Mouse (Mus musculus): ENCODE data around the gene Usp34. TPM values are rescaled to one million over a fixed set of nuclear protein-coding genes. Genes with fewer than 3 reads are reported as not detected.
"Not testable (repeated sequence)": the region's sequence is repeated elsewhere in the genome, so short reads cannot be mapped to it uniquely, and the experiment has no call there.

Usp34 gene
- polyA plus RNA-seq, 1 experiment from 2014 or later, result 49.4 TPM

DNA sequence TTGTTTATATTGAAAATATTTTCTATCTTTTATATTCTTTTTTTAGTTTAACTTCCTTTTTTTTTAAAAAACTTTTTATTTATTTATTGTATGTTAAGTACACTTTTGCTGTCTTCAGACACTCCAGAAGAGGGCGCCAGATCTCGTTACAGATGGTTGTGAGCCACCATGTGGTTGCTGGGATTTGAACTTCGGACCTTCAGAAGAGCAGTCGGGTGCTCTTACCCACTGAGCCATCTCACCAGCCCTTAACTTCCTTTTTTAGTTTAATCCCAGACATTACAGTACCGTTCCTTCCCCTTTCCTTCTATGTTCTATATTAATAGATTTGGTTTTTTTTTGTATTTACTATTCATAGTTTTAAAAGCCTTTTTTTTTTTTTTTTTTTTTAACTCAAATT, 50.5 kb downstream of the Usp34 start:
- ATAC-seq; H3K27me3 ChIP-seq; DNase-seq (ENCODE audit: low read depth, low spot score); in situ Hi-C loops (cut with MboI; ENCODE audit: low pct_unique_long_range_greater_than_20kb): not testable (repeated sequence)
- CTCF ChIA-PET, result interaction anchor here (1.2 to 1.7 kb wide), 2 partner anchors 11 to 21 kb away, joined by 3 to 4 read pairs; no protein-coding TSS in a partner anchor
- POLR2A ChIA-PET, result interaction anchor here (0.6 kb wide), 2 partner anchors 12 to 19 kb away, joined by 3 to 5 read pairs; no protein-coding TSS in a partner anchor
- TF ChIP-seq CTCF (IDR thresholded peaks at IDR 0.05), result peak; percentile 66

DNA sequence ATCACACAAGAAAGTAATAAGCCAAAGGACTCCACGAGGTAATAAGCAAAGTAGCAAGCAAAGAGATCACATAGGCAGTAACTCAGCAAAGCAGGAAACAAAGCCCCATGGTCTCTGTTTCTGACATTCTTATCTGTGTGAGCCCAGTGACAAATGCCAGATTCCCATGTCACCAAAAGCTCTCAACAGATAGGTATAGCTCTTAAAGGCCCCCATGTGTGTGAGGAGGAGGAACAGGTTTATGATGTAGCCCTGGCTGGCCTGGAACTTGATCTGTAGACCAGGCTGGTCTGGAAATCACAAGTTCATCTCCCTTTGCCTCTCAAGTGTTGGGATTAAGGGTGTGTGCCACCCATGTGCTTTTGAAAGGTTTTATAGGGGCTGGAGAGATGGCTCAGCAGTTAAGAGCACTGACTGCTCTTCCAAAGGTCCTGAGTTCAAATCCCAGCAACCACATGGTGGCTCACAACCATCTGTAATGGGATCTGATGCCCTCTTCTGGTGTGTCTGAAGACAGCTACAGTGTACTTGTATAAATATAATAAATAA, 53.1 kb downstream of the Usp34 start:
- DNase-seq (ENCODE audit: low read depth, low spot score); in situ Hi-C loops (cut with MboI; ENCODE audit: low pct_unique_long_range_greater_than_20kb); H3K27me3 ChIP-seq; ATAC-seq; POLR2A ChIA-PET: not testable (repeated sequence)
- CTCF ChIA-PET, result interaction anchor here (1.0 kb wide), 1 partner anchor 372 kb away, joined by 4 read pairs; no protein-coding TSS in a partner anchor

DNA sequence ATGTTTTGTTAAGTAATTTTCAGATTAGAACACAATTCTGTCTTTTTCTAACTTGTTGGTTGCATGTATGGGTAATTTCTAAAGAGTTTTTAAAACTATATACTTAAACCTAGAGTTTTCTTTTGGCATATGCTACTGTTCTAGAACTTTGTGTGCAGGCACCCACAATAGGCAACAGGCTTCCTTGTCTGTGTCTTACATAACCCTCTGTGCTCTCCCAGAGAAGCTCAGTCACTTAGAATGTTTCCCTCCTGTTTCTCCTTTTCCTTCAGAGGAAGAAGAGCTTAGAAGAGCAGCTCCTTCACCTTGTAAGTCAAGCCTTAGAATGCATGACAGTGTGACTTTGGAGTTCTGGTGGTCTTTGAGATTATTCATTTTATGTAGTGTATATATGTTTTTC, 55.6 kb downstream of the Usp34 start:
- TF ChIP-seq CTCF (IDR thresholded peaks at IDR 0.05), result no peak
- no peaks in the 10 kb centered on the region for H3K27me3 ChIP-seq
- DNase-seq (ENCODE audit: low read depth, low spot score), result no peak
- ChIA-PET CTCF (interaction anchor here (0.9 to 2.2 kb wide), 2 partner anchors 10 to 12 kb away, joined by 3 to 5 read pairs; no protein-coding TSS in a partner anchor), POLR2A (interaction anchor here (0.9 kb wide), 1 partner anchor 11 kb away, joined by 3 read pairs; no protein-coding TSS in a partner anchor)
- in situ Hi-C loops (cut with MboI; ENCODE audit: low pct_unique_long_range_greater_than_20kb), result no loop called here
- ATAC-seq, result no peak

DNA sequence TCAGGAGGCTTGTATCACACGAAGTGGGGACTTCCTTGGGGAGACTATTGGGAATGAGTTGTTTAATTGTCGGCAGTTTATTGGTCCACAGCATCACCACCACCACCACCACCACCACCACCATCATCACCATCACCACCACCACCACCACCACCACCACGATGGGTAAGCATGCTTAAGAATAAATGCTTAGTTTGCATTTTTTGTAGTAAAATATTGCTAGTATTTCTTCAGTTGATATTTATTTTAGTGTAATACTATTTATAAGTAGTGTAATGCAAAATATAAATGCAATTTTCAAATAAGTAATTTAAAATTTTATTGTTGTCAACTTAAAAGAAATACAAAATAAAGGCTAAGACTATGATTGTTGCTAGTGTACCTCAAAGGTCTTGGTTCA, 57.7 kb downstream of the Usp34 start:
- ChIA-PET POLR2A (no interaction called here), CTCF (no interaction called here)
- in situ Hi-C loops (cut with MboI; ENCODE audit: low pct_unique_long_range_greater_than_20kb), result no loop called here
- no peak for ATAC-seq
- H3K27me3 ChIP-seq, result no peaks in the 10 kb centered on the region
- no peak for TF ChIP-seq CTCF (IDR thresholded peaks at IDR 0.05)
- DNase-seq (ENCODE audit: low read depth, low spot score), result no peak

DNA sequence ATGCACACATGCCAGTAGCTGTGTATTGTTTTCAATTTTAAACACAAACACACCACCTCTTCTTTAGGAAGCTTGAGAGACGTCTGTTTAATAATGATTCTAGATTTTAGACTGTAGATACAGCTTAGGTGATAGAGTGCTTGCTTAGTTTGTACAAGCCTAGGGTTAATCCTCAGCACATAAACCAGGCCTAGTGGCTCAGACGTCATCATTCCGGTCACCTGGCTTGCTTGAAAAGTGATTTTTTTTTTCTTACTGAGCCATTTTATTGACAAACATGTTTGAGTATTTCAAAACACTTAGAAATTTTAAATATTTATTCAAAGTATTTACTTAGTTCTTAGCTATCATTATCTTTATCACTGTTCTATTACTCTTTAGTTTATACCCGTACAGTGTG, 65.3 kb downstream of the Usp34 start:
- ATAC-seq (no peak), DNase-seq (ENCODE audit: low read depth, low spot score) (no peak)
- no peak for TF ChIP-seq CTCF (IDR thresholded peaks at IDR 0.05)
- in situ Hi-C loops (cut with MboI; ENCODE audit: low pct_unique_long_range_greater_than_20kb), result no loop called here
- ChIA-PET CTCF (interaction anchor here (0.8 kb wide), 1 partner anchor 10 kb away, joined by 5 read pairs; no protein-coding TSS in a partner anchor), POLR2A (interaction anchor here (1.8 kb wide), 1 partner anchor 382 kb away, joined by 3 read pairs; the partner anchor contains the start of gene Cct4)
- no peaks in the 10 kb centered on the region for H3K27me3 ChIP-seq

DNA sequence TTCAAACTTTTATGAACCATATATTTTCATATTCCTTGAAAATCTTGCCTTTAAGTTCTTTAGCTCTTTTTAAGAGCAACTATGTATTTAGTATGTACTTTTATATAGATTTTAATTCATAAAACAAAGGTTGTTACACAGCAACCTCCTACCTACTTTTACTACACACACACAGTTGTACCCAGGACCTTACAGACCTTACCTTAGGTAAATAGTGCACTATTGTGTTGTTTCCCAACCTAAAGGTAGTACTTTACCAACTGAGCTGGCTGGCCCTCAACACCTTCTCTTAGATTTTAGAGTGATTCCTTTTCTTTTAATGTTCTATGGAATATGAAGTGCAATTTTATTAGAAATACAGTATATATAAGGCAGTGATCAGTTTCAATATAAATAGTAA, 65.8 kb downstream of the Usp34 start:
- ChIA-PET POLR2A (interaction anchor here (1.8 kb wide), 1 partner anchor 382 kb away, joined by 3 read pairs; the partner anchor contains the start of gene Cct4), CTCF (interaction anchor here (0.8 kb wide), 1 partner anchor 10 kb away, joined by 5 read pairs; no protein-coding TSS in a partner anchor)
- TF ChIP-seq CTCF (IDR thresholded peaks at IDR 0.05), result no peak
- in situ Hi-C loops (cut with MboI; ENCODE audit: low pct_unique_long_range_greater_than_20kb), result no loop called here
- H3K27me3 ChIP-seq, result no peaks in the 10 kb centered on the region
- no peak for DNase-seq (ENCODE audit: low read depth, low spot score)
- no peak for ATAC-seq

DNA sequence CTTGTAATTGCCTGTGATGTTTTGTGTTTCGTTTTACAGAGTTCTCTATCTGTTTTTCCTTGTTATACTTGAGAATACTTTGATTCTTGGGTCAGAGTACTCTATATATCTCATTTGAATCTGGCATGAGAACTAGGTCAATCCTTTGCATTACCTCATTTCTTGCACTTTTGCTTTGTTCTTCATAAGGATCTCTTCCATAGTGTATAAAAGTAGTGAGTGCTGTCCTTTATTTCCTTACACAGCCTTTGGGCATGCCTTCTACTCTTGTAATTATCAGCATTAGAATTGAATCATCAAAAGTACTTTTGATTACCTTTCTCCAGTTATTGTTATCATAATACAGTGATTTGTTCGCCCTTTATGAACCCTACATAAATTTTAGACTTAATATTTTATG, 73.4 kb downstream of the Usp34 start:
- in situ Hi-C loops (cut with MboI; ENCODE audit: low pct_unique_long_range_greater_than_20kb), result no loop called here
- TF ChIP-seq CTCF (IDR thresholded peaks at IDR 0.05), result no peak
- no peak for ATAC-seq
- DNase-seq (ENCODE audit: low read depth, low spot score), result no peak
- H3K27me3 ChIP-seq, result no peaks in the 10 kb centered on the region
- POLR2A ChIA-PET, result no interaction called here
- CTCF ChIA-PET, result no interaction called here

DNA sequence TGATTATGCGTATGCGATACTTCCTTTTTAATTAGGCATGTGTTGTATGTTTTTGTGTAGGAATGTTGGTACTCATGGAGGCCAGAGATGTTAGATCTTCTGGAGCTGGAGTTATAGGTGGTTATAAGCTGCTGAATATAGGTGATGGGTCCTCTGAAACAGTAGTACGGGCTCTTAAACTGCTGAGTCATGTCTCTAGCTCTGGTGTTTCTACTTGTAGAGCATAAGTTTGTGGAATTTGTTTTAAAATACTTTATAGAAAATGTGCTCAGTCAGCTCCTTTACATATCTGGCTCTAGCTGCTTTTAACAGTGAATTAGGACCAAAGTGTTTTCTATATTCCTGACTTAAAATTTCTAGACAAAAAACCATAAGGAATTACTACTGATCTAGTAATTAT, 73.9 kb downstream of the Usp34 start:
- no peaks in the 10 kb centered on the region for H3K27me3 ChIP-seq
- POLR2A ChIA-PET, result no interaction called here
- no peak for TF ChIP-seq CTCF (IDR thresholded peaks at IDR 0.05)
- DNase-seq (ENCODE audit: low read depth, low spot score) (no peak), ATAC-seq (no peak)
- in situ Hi-C loops (cut with MboI; ENCODE audit: low pct_unique_long_range_greater_than_20kb), result no loop called here
- CTCF ChIA-PET, result no interaction called here

DNA sequence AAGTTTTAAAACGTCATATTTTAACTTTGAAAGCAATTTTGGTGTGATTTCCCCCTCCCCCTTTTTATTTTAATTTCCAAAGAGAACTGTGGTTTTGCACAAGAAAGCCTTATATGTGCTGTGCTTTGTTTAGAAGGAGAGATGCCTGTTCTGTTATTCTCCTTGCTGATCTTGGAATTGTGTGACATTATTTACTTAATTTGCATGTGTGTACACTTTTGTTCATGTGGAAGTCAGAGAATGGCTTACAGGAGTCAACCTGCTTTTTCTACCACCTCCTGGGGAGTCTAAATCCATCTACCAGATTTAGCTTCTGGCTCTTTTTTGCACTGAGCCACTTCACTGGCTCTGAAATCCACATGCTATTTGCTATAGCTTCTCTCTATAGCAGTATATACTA, 76.1 kb downstream of the Usp34 start:
- ATAC-seq (no peak), DNase-seq (ENCODE audit: low read depth, low spot score) (no peak)
- H3K27me3 ChIP-seq, result no peaks in the 10 kb centered on the region
- POLR2A ChIA-PET, result no interaction called here
- CTCF ChIA-PET, result interaction anchor here (1.7 kb wide), 1 partner anchor 59 kb away, joined by 3 read pairs; no protein-coding TSS in a partner anchor
- TF ChIP-seq CTCF (IDR thresholded peaks at IDR 0.05), result no peak
- in situ Hi-C loops (cut with MboI; ENCODE audit: low pct_unique_long_range_greater_than_20kb), result no loop called here

DNA sequence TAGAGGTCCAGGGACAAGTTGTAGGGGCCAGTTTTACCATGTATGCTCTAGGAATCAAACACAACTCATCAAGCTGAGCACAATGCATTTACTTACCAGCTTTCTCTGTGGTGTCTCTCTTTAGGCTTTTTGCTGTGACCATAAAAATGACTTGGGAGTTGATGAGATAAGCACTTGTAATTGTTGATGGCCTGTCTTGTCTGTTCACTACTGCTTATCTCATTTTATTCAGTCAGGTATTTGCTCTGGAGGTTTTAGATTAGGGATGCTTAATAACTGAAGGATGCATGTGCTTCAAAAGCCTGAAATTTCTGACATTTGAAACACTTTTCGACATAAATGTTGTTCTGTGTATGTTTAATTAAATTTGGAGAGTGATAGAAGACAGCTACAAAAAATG, 83.0 kb downstream of the Usp34 start:
- POLR2A ChIA-PET, result no interaction called here
- no peak for TF ChIP-seq CTCF (IDR thresholded peaks at IDR 0.05)

DNA sequence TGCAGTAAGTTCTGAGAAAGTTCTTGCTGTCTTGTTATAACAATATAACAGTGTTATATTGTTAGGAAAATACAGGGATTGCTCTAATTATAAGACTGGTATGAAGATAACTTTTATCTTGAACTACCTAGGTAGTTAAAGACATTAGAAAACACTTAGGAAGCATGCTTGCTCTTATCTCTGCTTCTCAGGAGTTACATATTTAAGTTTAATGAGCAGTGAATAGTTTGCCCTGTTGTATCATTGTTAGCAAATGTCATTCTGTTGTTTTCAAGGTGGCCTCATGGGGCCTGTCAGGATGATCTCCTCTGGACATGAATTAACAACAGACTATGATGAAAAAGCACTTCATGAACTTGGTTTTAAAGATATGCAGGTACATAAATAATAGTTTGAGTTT, 85.9 kb downstream of the Usp34 start:
- ChIA-PET CTCF (interaction anchor here (0.9 kb wide), 1 partner anchor 27 kb away, joined by 3 read pairs; no protein-coding TSS in a partner anchor), POLR2A (no interaction called here)
- in situ Hi-C loops (cut with MboI; ENCODE audit: low pct_unique_long_range_greater_than_20kb), result no loop called here
- ATAC-seq (no peak), DNase-seq (ENCODE audit: low read depth, low spot score) (no peak)
- no peak for TF ChIP-seq CTCF (IDR thresholded peaks at IDR 0.05)
- H3K27me3 ChIP-seq, result no peaks in the 10 kb centered on the region

More for the DNA sequence above, 83.0 kb downstream of the Usp34 start:
- in situ Hi-C loops (cut with MboI; ENCODE audit: low pct_unique_long_range_greater_than_20kb), result no loop called here
- no peak for ATAC-seq
- no peaks in the 10 kb centered on the region for H3K27me3 ChIP-seq
- CTCF ChIA-PET, result no interaction called here
- DNase-seq (ENCODE audit: low read depth, low spot score), result no peak
